Comparison of ENCODE assay signal across 19 mouse cellular contexts in genomic region chr7:129800461-129800867, GRCm38 (mm10).
DNase-seq lines count a peak whose midpoint lies in the region; ATAC-seq and TF ChIP-seq lines count a peak whose summit lies in the region.
"Had no signal": no experiment of that assay in that cellular context is flagged by ENCODE, and none has a peak within 500 bp of the region (broad histone marks: within the 10 kb centered on the region; RNA-seq: fewer than 3 reads in every experiment).

No protein-coding gene starts in this region.

- no peaks in the 10 kb centered on the region for H3K9me3 ChIP-seq in embryonic facial prominence, embryonic 14.5 days (ENCODE audit: control insufficient read depth, low read length)
- H3K9me3 ChIP-seq in stomach, postnatal 0 days (ENCODE audit: control insufficient read depth, low read length) = no peaks in the 10 kb centered on the region
- H3K9me3 ChIP-seq: hindbrain, embryonic 15.5 days; limb, embryonic 13.5 days had no signal

- no peak overlapping the region for H3K9ac ChIP-seq in embryonic facial prominence, embryonic 14.5 days (ENCODE audit: low read depth, low read length)
- no peak overlapping the region for H3K9ac ChIP-seq in stomach, postnatal 0 days (ENCODE audit: low read length)
- H3K9ac ChIP-seq: forebrain, postnatal 0 days; hindbrain, embryonic 15.5 days; limb, embryonic 13.5 days; liver, postnatal 0 days had no signal

- no peak overlapping the region for H3K4me3 ChIP-seq in embryonic facial prominence, embryonic 14.5 days (ENCODE audit: low read depth, low read length)
- H3K4me3 ChIP-seq in stomach, postnatal 0 days (ENCODE audit: low read depth, low read length) = no peak overlapping the region
- H3K4me3 ChIP-seq: heart, adult 2 months; hindbrain, embryonic 15.5 days; limb, embryonic 13.5 days had no signal

- no peak for TF ChIP-seq CTCF in stomach, postnatal 0 days (IDR thresholded peaks at IDR 0.05; ENCODE audit: low read depth)

- H3K27ac ChIP-seq in embryonic facial prominence, embryonic 14.5 days (replicated peaks; ENCODE audit: low read depth, low read length) = no peak overlapping the region
- H3K27ac ChIP-seq in stomach, postnatal 0 days (replicated peaks) = peak overlapping the region; percentile 65; the same call in 1 of the 2 replicates
- H3K27ac ChIP-seq: heart, adult 2 months; hindbrain, embryonic 15.5 days had no signal

- peaks cover 30% of the 10 kb centered on the region for H3K4me1 ChIP-seq in embryonic facial prominence, embryonic 14.5 days (ENCODE audit: control insufficient read depth, insufficient read depth, low read length)
- H3K4me1 ChIP-seq in stomach, postnatal 0 days (replicated peaks; ENCODE audit: control insufficient read depth, insufficient read depth) = no peaks in the 10 kb centered on the region; the same call in 1 of the 2 replicates

- 39% methylated on average over 6 of the region's 6 CpGs for WGBS in embryonic facial prominence, embryonic 14.5 days
- WGBS in stomach, postnatal 0 days = 34% methylated on average over 6 of the region's 6 CpGs

- no peaks in the 10 kb centered on the region for H3K36me3 ChIP-seq in embryonic facial prominence, embryonic 14.5 days (ENCODE audit: control insufficient read depth, insufficient read depth, low read length)
- no peaks in the 10 kb centered on the region for H3K36me3 ChIP-seq in stomach, postnatal 0 days (ENCODE audit: control insufficient read depth, insufficient read depth, low read length)
- H3K36me3 ChIP-seq: hindbrain, embryonic 15.5 days; limb, embryonic 13.5 days had no signal

- no peak for TF ChIP-seq EP300 in stomach, postnatal 0 days (optimal IDR thresholded peaks at IDR 0.05)

- no peak overlapping the region for H3K4me2 ChIP-seq in embryonic facial prominence, embryonic 14.5 days (ENCODE audit: low read depth, low read length)
- H3K4me2 ChIP-seq in stomach, postnatal 0 days (replicated peaks; ENCODE audit: low read depth) = no peak overlapping the region
- H3K4me2 ChIP-seq: hindbrain, embryonic 15.5 days; limb, embryonic 13.5 days; midbrain, embryonic 11.5 days had no signal

- DNase-seq in kidney, postnatal 10 days = peak; percentile 32
- no peak for DNase-seq in kidney, adult 18-20 months
- DNase-seq in B cell, adult 2 months = peak; percentile 39 to 49
- DNase-seq in embryonic facial prominence, embryonic 14.5 days (ENCODE audit: low spot score) = peak; percentile 32
- DNase-seq in stomach, postnatal 0 days (ENCODE audit: low spot score) = no peak
- DNase-seq in layer of hippocampus, postnatal 10 days (ENCODE audit: low spot score in 2 of 2) = no peak
- no peak for DNase-seq in cerebellum, adult 18-20 months
- no peak for DNase-seq in left cerebral cortex, adult 18-20 months (ENCODE audit: low spot score in 2 of 2)
- DNase-seq: adrenal gland, postnatal 25 days; cerebellum, postnatal 14 days; forebrain, postnatal 0 days; gastrocnemius, postnatal 10 days; heart, adult 2 months; heart, postnatal 10 days; liver, postnatal 0 days; retina, postnatal 1 day had no signal

- H3K27me3 ChIP-seq in embryonic facial prominence, embryonic 14.5 days (replicated peaks; ENCODE audit: control insufficient read depth, insufficient read depth, low read length) = no peaks in the 10 kb centered on the region
- H3K27me3 ChIP-seq in stomach, postnatal 0 days (ENCODE audit: control insufficient read depth, insufficient read depth, low read length) = no peaks in the 10 kb centered on the region

- ATAC-seq in embryonic facial prominence, embryonic 14.5 days (ENCODE audit: low read depth) = no peak
- ATAC-seq in stomach, postnatal 0 days (ENCODE audit: low FRiP score, low TSS enrichment) = peak; percentile 61; the same call in 1 of the 2 replicates
- ATAC-seq: forebrain, postnatal 0 days; liver, postnatal 0 days had no signal

Comparison
In these comparisons a context has a peak if more than half of its experiments do, and no peak if none do; other contexts are left out.
1. DNase-seq: peak in kidney, postnatal 10 days (single experiment), B cell, adult 2 months (2 of 2) and embryonic facial prominence, embryonic 14.5 days (single experiment); none in kidney, adult 18-20 months (single experiment), stomach, postnatal 0 days (single experiment), layer of hippocampus, postnatal 10 days (0 of 2), cerebellum, adult 18-20 months (0 of 2) and left cerebral cortex, adult 18-20 months (0 of 2).